In the genomic region with DNA sequence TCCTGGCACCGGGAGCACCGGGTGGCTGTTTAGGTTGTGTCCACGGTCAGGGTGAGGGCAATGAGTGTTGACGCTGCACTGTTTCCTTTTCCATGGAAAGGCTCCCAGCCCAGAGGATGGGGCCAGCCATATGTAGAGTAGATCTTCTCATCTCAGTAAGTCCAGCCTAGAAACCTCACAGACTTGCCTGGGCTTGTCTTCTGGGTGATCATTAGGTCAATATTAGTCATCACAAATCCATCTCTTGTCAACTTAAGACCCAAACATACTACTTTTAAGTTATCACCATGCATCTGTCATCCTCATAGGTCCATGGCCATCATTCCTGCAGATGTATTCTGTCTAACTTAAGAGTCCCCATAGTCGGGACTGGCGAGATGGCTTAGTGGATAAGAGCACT, we compare ENCODE assay signal across 25 mouse cellular contexts.
"Had no signal": no experiment of that assay in that cellular context is flagged by ENCODE, and none has a peak within 500 bp of the region (broad histone marks: within the 10 kb centered on the region; RNA-seq: fewer than 3 reads in every experiment).

No protein-coding gene starts in this region.

- H3K4me2 ChIP-seq: embryonic facial prominence, embryonic 12.5 days; embryonic facial prominence, embryonic 13.5 days; embryonic facial prominence, embryonic 15.5 days; forebrain, embryonic 12.5 days; forebrain, embryonic 13.5 days; forebrain, embryonic 15.5 days had no signal

- H3K9ac ChIP-seq: embryonic facial prominence, embryonic 12.5 days; embryonic facial prominence, embryonic 13.5 days; embryonic facial prominence, embryonic 15.5 days; forebrain, embryonic 12.5 days; forebrain, embryonic 13.5 days; forebrain, embryonic 15.5 days; forebrain, postnatal 0 days had no signal

- DNase-seq: cerebellum, adult 9-10 months; cerebellum, adult 9-11 months; cerebellum, postnatal 10 days; cerebellum, postnatal 14 days; cerebellum, postnatal 25 days; cerebellum, postnatal 36 days; embryo, embryonic 11 days; forebrain, postnatal 0 days; gastrocnemius, adult 2 months; gastrocnemius, postnatal 10 days; gastrocnemius, postnatal 14 days; gastrocnemius, postnatal 25 days; gastrocnemius, postnatal 36 days; heart, adult 11 months; heart, adult 18-20 months; heart, adult 2 months had no signal

- H3K27me3 ChIP-seq: embryonic facial prominence, embryonic 12.5 days; embryonic facial prominence, embryonic 13.5 days; embryonic facial prominence, embryonic 15.5 days; forebrain, embryonic 12.5 days; forebrain, embryonic 13.5 days; forebrain, embryonic 15.5 days had no signal

- H3K4me3 ChIP-seq: embryonic facial prominence, embryonic 10.5 days; embryonic facial prominence, embryonic 12.5 days; embryonic facial prominence, embryonic 13.5 days; embryonic facial prominence, embryonic 15.5 days; erythroblast, embryonic 14.5 days; forebrain, embryonic 10.5 days; forebrain, embryonic 12.5 days; forebrain, embryonic 13.5 days; forebrain, embryonic 15.5 days; gastrocnemius, adult 2 months; heart, adult 2 months had no signal

- H3K4me1 ChIP-seq: embryonic facial prominence, embryonic 10.5 days; embryonic facial prominence, embryonic 12.5 days; embryonic facial prominence, embryonic 13.5 days; embryonic facial prominence, embryonic 15.5 days; forebrain, embryonic 10.5 days; forebrain, embryonic 12.5 days; forebrain, embryonic 13.5 days; forebrain, embryonic 15.5 days had no signal

- H3K27ac ChIP-seq: embryonic facial prominence, embryonic 10.5 days; embryonic facial prominence, embryonic 12.5 days; embryonic facial prominence, embryonic 13.5 days; embryonic facial prominence, embryonic 15.5 days; forebrain, embryonic 10.5 days; forebrain, embryonic 12.5 days; forebrain, embryonic 13.5 days; forebrain, embryonic 15.5 days; gastrocnemius, adult 2 months; heart, adult 2 months had no signal

- H3K36me3 ChIP-seq: embryonic facial prominence, embryonic 10.5 days; embryonic facial prominence, embryonic 12.5 days; embryonic facial prominence, embryonic 13.5 days; embryonic facial prominence, embryonic 15.5 days; forebrain, embryonic 10.5 days; forebrain, embryonic 12.5 days; forebrain, embryonic 15.5 days had no signal

- H3K9me3 ChIP-seq: embryonic facial prominence, embryonic 10.5 days; embryonic facial prominence, embryonic 12.5 days; embryonic facial prominence, embryonic 13.5 days; embryonic facial prominence, embryonic 15.5 days; forebrain, embryonic 10.5 days; forebrain, embryonic 12.5 days; forebrain, embryonic 13.5 days; forebrain, embryonic 15.5 days had no signal
